9 mouse cellular contexts compared by ENCODE assay signal in the genomic region with DNA sequence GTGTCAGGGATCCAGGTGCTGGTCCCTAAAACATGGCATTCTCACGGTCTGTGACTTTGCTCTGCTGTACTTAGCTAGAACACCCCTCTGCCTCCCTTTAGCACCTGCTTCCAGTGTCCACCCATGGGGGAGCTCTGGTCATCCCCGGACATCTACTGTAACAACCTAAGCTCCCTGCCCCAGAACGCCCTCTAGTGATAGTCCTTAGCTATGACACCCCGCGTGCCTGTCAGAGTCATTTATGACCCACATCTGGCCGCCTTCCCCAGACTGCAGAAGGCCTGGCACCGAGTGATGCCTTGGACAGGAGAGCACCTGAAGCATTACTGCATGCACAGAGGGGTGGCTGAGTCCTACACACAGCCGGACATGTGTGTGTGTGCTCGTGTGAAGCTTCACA. TPM values are rescaled to one million over a fixed set of nuclear protein-coding genes. Genes with fewer than 3 reads are reported as not detected.
DNase-seq lines count a peak whose midpoint lies in the region; ATAC-seq lines count a peak whose summit lies in the region.
"Had no signal": no experiment of that assay in that cellular context is flagged by ENCODE, and none has a peak within 500 bp of the region (broad histone marks: within the 10 kb centered on the region; RNA-seq: fewer than 3 reads in every experiment).

No protein-coding gene starts in this region.

- H3K36me3 ChIP-seq in kidney, embryonic 14.5 days (ENCODE audit: control insufficient read depth, insufficient read depth, low read length): no peaks in the 10 kb centered on the region

- no peak overlapping the region for H3K9ac ChIP-seq in kidney, embryonic 14.5 days (ENCODE audit: low read depth, low read length)

- no peak for ATAC-seq in kidney, embryonic 14.5 days (ENCODE audit: low FRiP score, low TSS enrichment)
- no peak for ATAC-seq in monocyte, adult 5-6 weeks (replicated peaks; ENCODE audit: insufficient number of reproducible peaks, low FRiP score, low TSS enrichment, poor library complexity, severe bottlenecking)

- no peak overlapping the region for H3K27ac ChIP-seq in kidney, embryonic 14.5 days (ENCODE audit: low read depth, low read length)

- H3K4me1 ChIP-seq in kidney, embryonic 14.5 days (ENCODE audit: control insufficient read depth, insufficient read depth, low read length): peaks cover 11% of the 10 kb centered on the region; the same call in 1 of the 2 replicates

- H3K4me3 ChIP-seq in kidney, embryonic 14.5 days (ENCODE audit: low read length): no peak overlapping the region

- no peaks in the 10 kb centered on the region for H3K9me3 ChIP-seq in kidney, embryonic 14.5 days (ENCODE audit: control insufficient read depth, low read length)

- H3K27me3 ChIP-seq in kidney, embryonic 14.5 days (ENCODE audit: control insufficient read depth, insufficient read depth, low read length): no peaks in the 10 kb centered on the region; the same call in 1 of the 2 replicates

- DNase-seq in kidney, postnatal 10 days: peak; percentile 27
- DNase-seq in A20 (ENCODE audit: low read depth, low spot score) (peak; percentile 35), ES-CJ7 (ENCODE audit: low read depth, low spot score) (peak; percentile 30)
- peak; percentile 9 to 22 for DNase-seq in gastrocnemius, adult 8-10 months (ENCODE audit: low spot score in 2 of 2)
- no peak for DNase-seq in yolk sac, embryonic 10.5 days (ENCODE audit: low spot score)
- no peak for DNase-seq in left cerebral cortex, adult 11 months (ENCODE audit: low spot score)
- DNase-seq: cerebellum, adult 18-20 months had no signal

- H3K4me2 ChIP-seq in kidney, embryonic 14.5 days (replicated peaks; ENCODE audit: low read depth, low read length): no peak overlapping the region

- WGBS in kidney, embryonic 14.5 days: 51% methylated on average over 9 of the region's 9 CpGs

RNA-seq across cellular contexts. Expression of a gene that starts 18.0 kb away (rescaled TPM):
- polyA plus RNA-seq in kidney, embryonic 14.5 days (2014; fragmentation: Nextera tagmentation; extraction: Ambion mirVana): 8.0 and 10.2 TPM in 2 replicates
- total RNA-seq in gastrocnemius, adult 8-10 months (2022): 1 to 10 TPM in 2 of 4 experiments, under 1 TPM in 2; 0.65 to 1.3 (median 0.93) TPM
- total RNA-seq in monocyte, adult 5-6 weeks (2017): not detected in 3 replicates

Comparison
In these comparisons a context has a peak if more than half of its experiments do, and no peak if none do; other contexts are left out.
1. DNase-seq: peak in kidney, postnatal 10 days (single experiment), A20 (single experiment), ES-CJ7 (single experiment) and gastrocnemius, adult 8-10 months (2 of 2); none in yolk sac, embryonic 10.5 days (single experiment) and left cerebral cortex, adult 11 months (single experiment).